Mouse (Mus musculus): Measurements from ENCODE around the gene Psme2. TPM values are rescaled to one million over a fixed set of nuclear protein-coding genes. Genes with fewer than 3 reads are reported as not detected.

Psme2 gene
- polyA plus RNA-seq, 1 experiment = 44.5 TPM

DNA sequence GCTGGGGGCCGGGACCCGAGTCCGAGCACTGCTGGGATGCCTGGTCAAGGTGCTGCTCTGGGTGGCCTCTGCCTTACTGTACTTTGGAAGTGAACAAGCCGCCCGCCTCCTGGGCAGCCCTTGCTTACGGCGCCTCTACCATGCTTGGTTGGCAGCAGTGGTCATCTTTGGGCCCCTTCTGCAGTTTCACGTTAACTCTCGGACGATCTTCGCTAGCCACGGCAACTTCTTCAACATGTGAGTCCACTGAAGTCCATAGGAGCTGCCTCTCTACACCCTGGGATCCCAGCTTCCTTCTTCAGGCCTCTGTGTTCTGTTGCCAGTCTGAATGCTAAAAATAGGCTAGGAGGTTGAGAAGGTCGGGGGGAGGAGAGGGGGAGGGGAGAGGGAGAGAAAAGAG lies 15.2 kb downstream of the Psme2 start:
- no peak for TF ChIP-seq POLR2A (IDR thresholded peaks at IDR 0.05; ENCODE audit: extremely low read depth, insufficient read depth, low read length)
- TF ChIP-seq CTCF (IDR thresholded peaks at IDR 0.05; ENCODE audit: extremely low read depth, insufficient read depth, low read length) = no peak
- H3K4me1 ChIP-seq (ENCODE audit: control insufficient read depth, insufficient read depth, low read length) = peaks cover 1% of the 10 kb centered on the region; the same call in 1 of the 2 replicates
- H3K4me3 ChIP-seq (ENCODE audit: insufficient read depth, low read length) = no peak overlapping the region
- no peak overlapping the region for H3K27ac ChIP-seq (ENCODE audit: insufficient read depth, low read length)

DNA sequence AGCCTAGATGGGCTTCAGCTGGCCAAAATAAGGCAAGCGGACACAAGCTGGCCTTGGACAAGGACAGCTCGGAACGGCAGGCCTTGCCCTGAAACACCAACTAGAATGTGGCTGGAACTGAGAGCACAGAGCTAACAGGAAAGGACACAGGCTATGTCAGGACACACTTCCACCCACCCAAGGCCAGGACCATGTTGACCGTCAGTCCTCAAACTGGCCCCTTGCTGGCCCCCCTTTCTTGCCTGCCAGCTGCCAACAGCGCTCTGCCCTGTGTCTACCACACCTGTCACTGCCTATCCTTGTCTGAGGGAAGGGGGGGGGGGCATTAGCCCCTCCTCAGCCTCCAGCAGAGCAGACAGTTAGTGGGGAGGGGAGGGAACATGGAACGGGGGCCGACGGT lies 15.6 kb downstream of the Psme2 start, which contains the start of gene Fitm1:
Fitm1 (plus strand) TSS at position 316 of the 400 bp plus-strand sequence.
- peaks cover 1% of the 10 kb centered on the region; the same call in 1 of the 2 replicates for H3K4me1 ChIP-seq (ENCODE audit: control insufficient read depth, insufficient read depth, low read length)
- no peak within 1 kb of the TSS for H3K4me3 ChIP-seq (ENCODE audit: insufficient read depth, low read length)
- no peak for TF ChIP-seq CTCF (IDR thresholded peaks at IDR 0.05; ENCODE audit: extremely low read depth, insufficient read depth, low read length)
- TF ChIP-seq POLR2A (IDR thresholded peaks at IDR 0.05; ENCODE audit: extremely low read depth, insufficient read depth, low read length) = no peak

DNA sequence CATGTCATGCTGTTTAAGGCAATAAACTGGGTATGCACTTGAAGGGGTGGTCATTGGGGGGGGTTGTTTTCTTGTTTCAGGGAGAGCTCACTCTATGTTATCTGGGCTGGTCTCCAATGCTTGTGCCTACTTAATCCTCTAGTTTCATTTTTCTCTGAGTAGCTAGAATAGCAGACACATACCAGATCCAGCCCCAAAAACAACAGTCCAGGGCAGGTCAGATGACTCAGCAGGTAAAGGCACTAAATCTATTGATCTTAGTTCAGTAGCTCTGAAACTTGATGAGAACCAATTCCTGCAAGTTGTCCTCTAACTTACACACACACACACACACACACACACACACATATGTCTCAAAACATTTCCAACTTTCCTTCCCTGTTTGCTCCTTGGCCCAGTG lies 19.2 kb downstream of the Psme2 start:
- no peaks in the 10 kb centered on the region for H3K4me1 ChIP-seq (ENCODE audit: control insufficient read depth, insufficient read depth, low read length)
- H3K27ac ChIP-seq (ENCODE audit: insufficient read depth, low read length) = no peak overlapping the region
- TF ChIP-seq POLR2A (IDR thresholded peaks at IDR 0.05; ENCODE audit: extremely low read depth, insufficient read depth, low read length) (no peak), CTCF (IDR thresholded peaks at IDR 0.05; ENCODE audit: extremely low read depth, insufficient read depth, low read length) (no peak)
- no peak overlapping the region for H3K4me3 ChIP-seq (ENCODE audit: insufficient read depth, low read length)

More for the DNA sequence above, 15.6 kb downstream of the Psme2 start, which contains the start of gene Fitm1:
- H3K27ac ChIP-seq (ENCODE audit: insufficient read depth, low read length) = no peak within 1 kb of the TSS

DNA sequence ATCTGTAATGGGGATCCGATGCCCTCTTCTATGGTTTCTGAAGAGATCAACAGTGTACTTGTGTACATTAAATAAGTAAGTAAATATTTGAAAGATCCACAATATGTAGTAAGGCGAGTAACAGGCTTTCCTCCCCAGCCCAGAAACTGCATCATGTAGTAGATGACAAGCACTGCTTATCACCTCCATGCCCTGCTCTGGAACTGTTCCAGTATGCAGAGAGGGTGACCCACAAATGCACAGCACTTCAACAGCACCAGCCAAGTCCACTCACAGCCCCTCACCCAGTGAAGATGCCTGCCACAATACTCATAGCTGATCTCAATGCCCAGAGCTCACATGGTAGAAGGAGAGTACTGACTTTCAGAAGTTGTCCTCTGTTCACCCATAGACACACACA lies 20.3 kb downstream of the Psme2 start:
- no peaks in the 10 kb centered on the region for H3K4me1 ChIP-seq (ENCODE audit: control insufficient read depth, insufficient read depth, low read length)
- no peak overlapping the region for H3K27ac ChIP-seq (ENCODE audit: insufficient read depth, low read length)
- TF ChIP-seq CTCF (IDR thresholded peaks at IDR 0.05; ENCODE audit: extremely low read depth, insufficient read depth, low read length) (no peak), POLR2A (IDR thresholded peaks at IDR 0.05; ENCODE audit: extremely low read depth, insufficient read depth, low read length) (no peak)
- no peak overlapping the region for H3K4me3 ChIP-seq (ENCODE audit: insufficient read depth, low read length)

DNA sequence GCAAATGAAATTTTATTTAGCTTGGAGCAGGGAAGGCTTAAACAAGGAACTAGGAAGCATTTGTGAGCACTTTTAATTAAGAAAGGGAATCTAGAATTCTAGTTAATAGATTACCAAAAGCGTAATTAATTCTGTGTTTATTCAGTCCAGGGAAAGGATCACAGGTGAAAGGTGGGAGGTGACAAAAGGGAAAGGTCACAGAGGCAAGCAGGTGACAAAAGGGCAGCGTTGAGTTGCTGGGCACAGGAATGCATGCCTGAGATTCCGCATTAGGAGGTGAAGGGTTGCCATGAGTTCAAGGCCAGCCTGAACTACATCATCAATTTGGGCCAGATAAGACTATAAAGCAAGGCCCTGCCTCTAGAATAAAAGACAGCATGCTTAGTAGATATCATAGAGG lies 23.4 kb downstream of the Psme2 start:
- H3K4me1 ChIP-seq (ENCODE audit: control insufficient read depth, insufficient read depth, low read length) = no peaks in the 10 kb centered on the region
- no peak overlapping the region for H3K4me3 ChIP-seq (ENCODE audit: insufficient read depth, low read length)
- no peak for TF ChIP-seq POLR2A (IDR thresholded peaks at IDR 0.05; ENCODE audit: extremely low read depth, insufficient read depth, low read length)
- no peak for TF ChIP-seq CTCF (IDR thresholded peaks at IDR 0.05; ENCODE audit: extremely low read depth, insufficient read depth, low read length)
- no peak overlapping the region for H3K27ac ChIP-seq (ENCODE audit: insufficient read depth, low read length)

DNA sequence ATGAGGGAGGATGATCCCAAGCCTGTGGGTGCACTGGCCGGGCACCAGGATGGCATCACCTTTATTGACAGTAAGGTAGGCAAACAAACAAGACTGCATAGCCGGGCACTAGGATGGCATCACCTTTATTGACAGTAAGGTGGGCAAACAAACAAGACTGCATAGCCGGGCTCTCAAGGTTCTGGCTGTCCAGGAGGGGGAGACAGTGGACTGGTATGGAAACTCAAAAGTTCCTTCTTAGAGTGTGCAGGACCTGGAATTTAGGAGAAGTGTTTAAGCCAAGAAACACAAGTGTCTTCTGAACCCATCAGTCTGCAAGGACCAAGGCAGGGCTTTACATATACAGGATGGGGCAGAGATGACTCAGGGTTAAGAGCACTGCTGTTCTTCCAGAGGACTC lies 25.2 kb downstream of the Psme2 start:
- Histone ChIP-seq H3K4me1 (ENCODE audit: control insufficient read depth, insufficient read depth, low read length) (peaks cover 3% of the 10 kb centered on the region; the same call in 1 of the 2 replicates), H3K27ac (ENCODE audit: insufficient read depth, low read length) (no peak overlapping the region), H3K4me3 (ENCODE audit: insufficient read depth, low read length) (no peak overlapping the region)
- TF ChIP-seq POLR2A (IDR thresholded peaks at IDR 0.05; ENCODE audit: extremely low read depth, insufficient read depth, low read length) (no peak), CTCF (IDR thresholded peaks at IDR 0.05; ENCODE audit: extremely low read depth, insufficient read depth, low read length) (no peak)

DNA sequence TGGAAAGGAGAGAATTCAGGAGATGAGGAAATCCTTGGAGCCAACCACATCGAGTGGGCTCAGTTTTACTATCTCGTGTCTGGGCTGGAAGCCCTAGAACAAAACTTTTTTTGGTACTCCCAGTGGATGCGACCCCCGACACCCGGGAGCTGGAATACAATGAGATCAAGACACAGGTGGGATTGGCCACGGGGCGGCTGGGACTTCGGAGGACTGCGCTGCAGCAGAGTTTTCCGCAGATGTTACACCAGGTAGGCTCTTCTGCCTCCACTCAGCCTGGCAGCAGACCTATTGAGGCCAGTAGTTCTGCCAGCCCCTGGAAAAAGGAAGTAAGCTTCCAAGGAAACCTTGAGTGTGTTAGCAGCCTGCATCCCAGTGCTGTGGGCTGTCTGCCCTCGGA lies 27.7 kb downstream of the Psme2 start:
- no peak for TF ChIP-seq CTCF (IDR thresholded peaks at IDR 0.05; ENCODE audit: extremely low read depth, insufficient read depth, low read length)
- no peak for TF ChIP-seq POLR2A (IDR thresholded peaks at IDR 0.05; ENCODE audit: extremely low read depth, insufficient read depth, low read length)
- no peak overlapping the region for H3K27ac ChIP-seq (ENCODE audit: insufficient read depth, low read length)
- no peak overlapping the region for H3K4me3 ChIP-seq (ENCODE audit: insufficient read depth, low read length)
- H3K4me1 ChIP-seq (ENCODE audit: control insufficient read depth, insufficient read depth, low read length) = peaks cover 3% of the 10 kb centered on the region; the same call in 1 of the 2 replicates

DNA sequence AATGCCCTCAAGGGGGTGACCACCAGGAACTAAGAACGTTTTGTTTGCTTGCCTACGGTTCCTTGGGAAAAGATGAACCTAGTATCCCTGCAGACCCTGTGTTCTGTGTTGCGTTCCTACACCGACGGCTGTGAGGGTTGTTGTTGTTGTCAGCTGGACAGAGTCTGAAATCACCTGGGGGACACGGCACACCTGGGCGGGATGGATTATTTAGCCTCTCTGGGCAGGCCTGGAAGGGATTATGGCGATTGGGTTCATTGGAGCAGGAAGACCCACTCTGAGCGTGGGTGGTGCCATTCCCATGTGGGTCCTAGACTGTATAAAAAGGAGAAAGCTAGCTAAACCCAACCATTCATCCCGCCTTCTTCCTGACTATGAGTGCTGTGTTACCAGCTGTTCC lies 29.1 kb downstream of the Psme2 start:
- TF ChIP-seq POLR2A (IDR thresholded peaks at IDR 0.05; ENCODE audit: extremely low read depth, insufficient read depth, low read length) (no peak), CTCF (IDR thresholded peaks at IDR 0.05; ENCODE audit: extremely low read depth, insufficient read depth, low read length) (no peak)
- Histone ChIP-seq H3K4me1 (ENCODE audit: control insufficient read depth, insufficient read depth, low read length) (peaks cover 3% of the 10 kb centered on the region; the same call in 1 of the 2 replicates), H3K4me3 (ENCODE audit: insufficient read depth, low read length) (no peak overlapping the region; the same call in 1 of the 2 replicates), H3K27ac (ENCODE audit: insufficient read depth, low read length) (no peak overlapping the region)

DNA sequence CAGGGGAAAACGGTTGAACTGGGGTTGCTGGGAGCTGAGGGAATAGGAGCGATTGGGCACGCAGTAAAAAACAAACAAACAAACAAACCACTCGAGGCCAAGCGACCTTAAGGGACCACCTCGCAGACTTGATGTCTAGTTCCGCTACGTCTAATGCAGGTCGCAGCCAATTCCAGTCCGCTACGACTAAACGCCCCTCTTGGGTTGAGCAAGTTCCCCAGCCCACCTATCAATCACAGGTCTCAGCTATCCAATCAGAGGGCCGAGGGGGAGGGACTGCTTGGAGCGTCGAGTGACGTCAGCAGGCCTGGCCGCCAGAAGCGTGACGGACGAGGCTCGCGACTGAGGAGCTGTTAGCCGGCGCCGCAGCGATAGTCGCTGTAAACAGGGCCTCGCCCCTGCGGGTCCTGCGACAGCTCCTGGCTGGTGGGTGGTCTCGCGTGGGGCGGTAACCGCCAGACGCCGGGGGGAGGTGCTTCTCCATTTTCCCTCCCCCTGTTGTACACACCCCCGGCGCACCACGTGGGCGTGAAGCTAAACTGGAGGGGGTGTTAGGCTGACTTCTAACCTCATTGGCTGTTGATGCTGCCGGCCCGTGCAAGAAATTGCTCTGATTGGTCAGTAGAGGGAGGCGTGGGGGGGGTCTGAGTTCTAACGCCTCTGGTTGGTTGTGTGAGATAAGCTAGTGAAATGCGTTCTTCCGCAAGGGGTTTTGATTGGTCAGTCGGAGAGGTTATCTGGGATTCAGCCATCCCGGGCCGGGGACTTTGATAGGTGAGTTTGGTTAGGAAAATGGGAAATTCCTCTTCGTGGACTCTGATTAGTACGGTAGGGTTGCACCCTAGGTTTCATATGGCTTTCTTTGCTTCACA lies 30.5 kb downstream of the Psme2 start, which contains the start of gene A730061H03Rik:
A730061H03Rik (minus strand) TSS at position 205 of the 872 bp plus-strand sequence.
- H3K4me3 ChIP-seq (ENCODE audit: insufficient read depth, low read length) = peak within 1 kb of the TSS; percentile 67
- TF ChIP-seq CTCF (IDR thresholded peaks at IDR 0.05; ENCODE audit: extremely low read depth, insufficient read depth, low read length) (no peak), POLR2A (IDR thresholded peaks at IDR 0.05; ENCODE audit: extremely low read depth, insufficient read depth, low read length) (peak; percentile 95)
- peaks cover 3% of the 10 kb centered on the region; the same call in 1 of the 2 replicates for H3K4me1 ChIP-seq (ENCODE audit: control insufficient read depth, insufficient read depth, low read length)
- peak within 1 kb of the TSS; percentile 89 for H3K27ac ChIP-seq (ENCODE audit: insufficient read depth, low read length)
